Mouse (Mus musculus) stomach, embryonic 16.5 days (tissue): ENCODE results near the gene Prss42. TPM values are rescaled to one million over a fixed set of nuclear protein-coding genes. Genes with fewer than 3 reads are reported as not detected.

Source experiments
- ATAC-seq: fragments of 200-750 bp; cut with Nextera tagmentation; 2 replicates; pipeline ENCODE4 v1.8.0; 2017; ENCODE audit warnings: moderate number of reproducible peaks, moderate TSS enrichment; ENCODE audit not compliant: insufficient read depth, low FRiP score
- H3K27ac ChIP-seq: fragments of 300-500 bp; sonication (generic); 2 replicates; pipeline ENCODE4 v1.5.1; 2014; ENCODE audit warnings: low read length
- H3K27me3 ChIP-seq: fragments of 300-500 bp; sonication (generic); 2 replicates; pipeline ENCODE4 v1.6.1; 2014; ENCODE audit warnings: low read length, control low read depth, mixed read lengths; ENCODE audit not compliant: control insufficient read depth, insufficient read depth
- H3K36me3 ChIP-seq: fragments of 300-500 bp; sonication (generic); 2 replicates; pipeline ENCODE4 v1.6.1; 2014; ENCODE audit warnings: low read length; ENCODE audit not compliant: control insufficient read depth, insufficient read depth
- H3K4me1 ChIP-seq: fragments of 300-500 bp; sonication (generic); 2 replicates; pipeline ENCODE4 v1.6.1; 2014; ENCODE audit warnings: low read length, control low read depth, mixed read lengths; ENCODE audit not compliant: control insufficient read depth, insufficient read depth
- H3K4me2 ChIP-seq: fragments of 300-500 bp; sonication (generic); 2 replicates; pipeline ENCODE4 v1.6.1; 2014; ENCODE audit warnings: low read depth, low read length, mixed read lengths
- H3K4me3 ChIP-seq: fragments of 300-500 bp; sonication (generic); replicated peaks from 2 replicates; pipeline ENCODE4 v1.5.1; 2014; ENCODE audit warnings: mild to moderate bottlenecking, low read length
- H3K9ac ChIP-seq: fragments of 300-500 bp; sonication (generic); 2 replicates; pipeline ENCODE4 v1.6.1; 2014; ENCODE audit warnings: low read length
- H3K9me3 ChIP-seq: fragments of 300-500 bp; sonication (generic); replicated peaks from 2 replicates; pipeline ENCODE4 v1.6.1; 2016; ENCODE audit warnings: low read length, control low read depth; ENCODE audit not compliant: control insufficient read depth
- WGBS: fragments of 180-500 bp; shearing (Covaris S2); extraction: QIAGEN DNeasy Blood & Tissue Kit; methylation state at CpG from one replicate; pipeline ENCODE4 v1.1.7; 2014; 5-methylcytosine and 5-hydroxymethylcytosine counted together
- polyA plus RNA-seq: library from polyadenylated mRNA; unstranded; fragments of >200 nt; fragmentation: Nextera tagmentation; extraction: Ambion mirVana; gene quantifications from 2 replicates; pipeline ENCODE4 v1.2.1, GENCODE M21; 2015

The Prss42 gene
- polyA plus RNA-seq, 1 experiment from 2014 or later: not detected

DNA sequence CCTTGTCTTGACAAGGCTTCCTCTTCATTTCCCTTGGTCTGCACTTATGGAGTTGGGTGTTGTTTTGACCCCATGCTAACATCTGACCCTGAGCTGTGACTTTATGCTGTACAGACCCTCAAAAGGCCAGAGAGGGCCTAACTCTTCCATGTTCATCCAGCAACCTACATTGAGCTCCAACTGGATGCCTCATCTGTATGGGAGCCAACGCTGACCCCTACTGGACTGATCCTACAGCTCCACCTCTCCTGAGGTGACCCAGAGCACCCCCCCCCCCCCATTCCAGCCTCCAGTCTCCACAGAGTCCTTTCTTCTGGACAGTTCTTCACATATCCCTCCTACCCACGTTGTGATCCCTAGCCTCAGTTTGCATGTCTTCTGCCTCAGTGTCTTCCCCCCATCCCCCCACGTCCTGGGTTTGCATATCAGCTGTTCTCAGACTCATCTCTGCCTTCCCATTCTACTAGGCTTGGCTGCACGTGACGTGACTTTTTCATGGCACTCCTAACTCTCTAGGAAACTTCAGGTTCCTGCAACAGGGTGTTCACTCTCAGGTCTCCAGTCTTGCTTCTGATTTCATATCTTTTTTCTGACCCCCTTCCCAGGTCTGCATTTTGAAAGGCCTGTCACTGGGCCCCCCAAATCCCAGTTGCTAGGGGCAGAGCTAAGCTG lies 18.6 kb upstream of the Prss42 start:
- Histone ChIP-seq H3K4me3 (no peak overlapping the region), H3K27me3 (no peaks in the 10 kb centered on the region), H3K9me3 (no peaks in the 10 kb centered on the region), H3K4me1 (peaks cover 9% of the 10 kb centered on the region; the same call in 1 of the 2 replicates), H3K9ac (no peak overlapping the region), H3K4me2 (no peak overlapping the region), H3K36me3 (no peaks in the 10 kb centered on the region), H3K27ac (no peak overlapping the region)
- WGBS: 65% methylated on average over 5 of the region's 5 CpGs
- no peak for ATAC-seq

DNA sequence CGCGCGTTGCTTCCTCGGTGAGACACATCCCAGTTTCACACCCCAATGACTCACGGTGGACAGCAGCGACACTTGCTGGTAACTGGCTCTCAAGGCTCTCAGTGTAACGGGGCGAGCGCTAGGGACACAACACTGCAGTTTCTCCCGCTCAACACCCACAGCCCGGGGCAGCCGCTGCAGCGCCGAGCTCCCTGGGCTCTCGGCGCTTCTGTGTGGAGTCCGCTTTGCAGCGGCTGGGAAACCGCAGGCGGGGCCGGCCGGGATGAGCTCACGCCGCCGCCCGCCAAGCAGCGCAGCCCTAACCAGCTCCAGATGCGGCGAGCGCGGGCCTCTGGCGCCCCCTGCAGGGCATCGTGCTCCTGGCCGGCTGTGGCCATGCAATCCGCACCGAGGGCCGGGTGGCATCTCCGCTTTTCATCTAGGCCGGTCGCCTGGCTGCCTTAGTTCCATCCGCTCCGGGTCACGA lies 16.7 kb upstream of the Prss42 start:
- Histone ChIP-seq H3K4me3 (peak overlapping the region; percentile 46), H3K9ac (peak overlapping the region; percentile 71), H3K4me2 (peak overlapping the region; percentile 84), H3K4me1 (0 out of 2 replicates have a peak, but pooled peaks cover 5% of the 10 kb centered on the region), H3K9me3 (no peaks in the 10 kb centered on the region), H3K36me3 (no peaks in the 10 kb centered on the region), H3K27me3 (no peaks in the 10 kb centered on the region), H3K27ac (peak overlapping the region; percentile 13; the same call in 1 of the 2 replicates)
- peak; percentile 92 for ATAC-seq
- 0% methylated on average over 43 of the region's 43 CpGs for WGBS

DNA sequence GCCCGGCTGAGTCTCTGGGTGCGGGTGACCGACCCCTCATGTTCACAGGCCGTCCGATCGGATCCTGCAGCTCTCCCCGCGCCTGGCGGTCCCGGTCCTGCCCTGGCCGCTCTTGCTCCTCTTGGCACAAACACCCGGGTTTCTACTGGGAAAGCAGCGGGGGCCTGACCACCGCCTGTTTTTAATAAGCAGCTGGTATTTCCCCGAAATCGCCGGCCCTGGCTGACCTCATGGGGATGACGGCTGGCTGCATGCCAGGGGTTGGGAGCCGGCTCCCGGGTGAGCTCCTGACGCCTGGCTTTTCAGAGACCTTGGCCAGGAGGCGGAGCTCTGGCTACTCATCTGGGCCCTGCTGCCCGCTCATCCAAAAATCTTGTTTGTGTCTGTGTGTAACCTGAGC lies 16.2 kb upstream of the Prss42 start:
- H3K36me3 ChIP-seq: no peaks in the 10 kb centered on the region
- H3K27ac ChIP-seq: peak overlapping the region; percentile 13; the same call in 1 of the 2 replicates
- H3K9me3 ChIP-seq: no peaks in the 10 kb centered on the region
- peak overlapping the region; percentile 46 for H3K4me3 ChIP-seq
- peak overlapping the region; percentile 84 for H3K4me2 ChIP-seq
- WGBS: 2% methylated on average over 23 of the region's 23 CpGs
- peak overlapping the region; percentile 71 for H3K9ac ChIP-seq
- H3K27me3 ChIP-seq: no peaks in the 10 kb centered on the region
- 0 out of 2 replicates have a peak, but pooled peaks cover 5% of the 10 kb centered on the region for H3K4me1 ChIP-seq
- ATAC-seq: peak; percentile 67

DNA sequence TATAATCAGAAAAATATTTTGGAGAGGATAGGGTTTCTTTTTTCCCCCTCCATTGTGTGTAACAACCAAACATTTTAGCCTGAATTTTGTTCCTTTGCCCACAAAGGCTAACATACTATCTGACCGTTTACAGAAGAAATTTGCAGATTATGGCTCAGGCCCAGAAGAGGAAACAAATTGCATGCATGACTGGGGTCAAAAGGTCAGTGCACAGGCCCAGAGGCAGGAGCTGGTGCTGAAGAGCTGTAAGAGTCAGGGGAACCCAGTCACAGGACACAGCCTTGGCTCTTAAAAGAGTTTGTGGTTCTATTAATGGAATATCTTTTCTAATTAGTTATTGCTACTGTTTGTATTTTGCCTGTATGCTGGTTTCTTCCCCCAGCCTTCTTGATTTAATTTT lies 14.4 kb upstream of the Prss42 start:
- no peaks in the 10 kb centered on the region for H3K27me3 ChIP-seq
- no peak overlapping the region for H3K9ac ChIP-seq
- no peak overlapping the region for H3K4me2 ChIP-seq
- H3K27ac ChIP-seq: no peak overlapping the region
- no peak for ATAC-seq
- no peaks in the 10 kb centered on the region for H3K9me3 ChIP-seq
- no peak overlapping the region for H3K4me3 ChIP-seq
- 0 out of 2 replicates have a peak, but pooled peaks cover 5% of the 10 kb centered on the region for H3K4me1 ChIP-seq
- H3K36me3 ChIP-seq: no peaks in the 10 kb centered on the region
- WGBS: 12% methylated on average over 1 of the region's 1 CpGs

DNA sequence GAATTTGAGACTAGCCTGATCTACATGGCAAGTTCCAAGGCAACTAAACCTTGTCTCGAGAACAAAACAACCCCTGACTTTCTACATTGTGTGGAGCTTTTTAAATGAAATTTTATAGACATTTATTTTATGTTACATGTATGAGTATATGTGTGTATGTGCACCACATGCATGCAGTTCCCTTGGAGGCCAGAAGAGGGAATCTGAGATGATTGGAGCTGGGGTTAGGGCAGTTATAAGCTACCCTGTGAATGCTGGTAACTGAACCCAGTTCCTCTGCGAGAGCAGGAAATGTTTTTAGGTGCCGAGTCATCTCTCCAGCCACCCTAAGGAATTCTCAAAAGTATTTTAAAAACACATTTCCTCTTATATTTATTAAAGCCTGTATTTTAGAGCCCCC lies 9.8 kb upstream of the Prss42 start:
- H3K27ac ChIP-seq: no peak overlapping the region
- H3K4me3 ChIP-seq: no peak overlapping the region
- H3K9ac ChIP-seq: no peak overlapping the region
- H3K36me3 ChIP-seq: no peaks in the 10 kb centered on the region
- H3K4me1 ChIP-seq: 0 out of 2 replicates have a peak, but pooled peaks cover 3% of the 10 kb centered on the region
- H3K9me3 ChIP-seq: no peaks in the 10 kb centered on the region
- no peaks in the 10 kb centered on the region for H3K27me3 ChIP-seq
- no peak overlapping the region for H3K4me2 ChIP-seq
- ATAC-seq: no peak
- WGBS: 91% methylated on average over 3 of the region's 3 CpGs

DNA sequence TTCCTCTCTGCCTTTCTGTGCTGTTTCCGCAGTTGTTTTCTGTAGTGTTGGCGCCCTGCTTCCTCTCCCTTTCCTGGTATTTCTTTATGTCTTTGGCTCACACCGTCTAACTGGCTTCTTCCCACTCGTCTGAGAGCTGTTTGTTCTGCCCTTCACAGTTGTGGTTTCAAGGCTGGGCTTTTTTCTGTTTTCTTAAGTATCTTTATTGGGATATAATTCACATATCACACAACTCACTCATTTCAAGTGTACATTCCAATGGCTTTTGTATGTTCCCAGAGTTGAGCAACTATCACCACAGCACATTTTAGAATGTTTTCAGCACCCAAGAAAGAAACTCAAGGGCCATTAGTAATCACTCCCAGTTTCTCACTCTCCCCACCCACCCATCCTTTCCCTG lies 7.5 kb upstream of the Prss42 start:
- 66% methylated on average over 4 of the region's 4 CpGs for WGBS
- Histone ChIP-seq H3K36me3 (no peaks in the 10 kb centered on the region), H3K4me2 (no peak overlapping the region), H3K27ac (no peak overlapping the region), H3K4me3 (no peak overlapping the region), H3K9me3 (no peaks in the 10 kb centered on the region), H3K4me1 (0 out of 2 replicates have a peak, but pooled peaks cover 3% of the 10 kb centered on the region), H3K27me3 (no peaks in the 10 kb centered on the region), H3K9ac (no peak overlapping the region)
- no peak for ATAC-seq

DNA sequence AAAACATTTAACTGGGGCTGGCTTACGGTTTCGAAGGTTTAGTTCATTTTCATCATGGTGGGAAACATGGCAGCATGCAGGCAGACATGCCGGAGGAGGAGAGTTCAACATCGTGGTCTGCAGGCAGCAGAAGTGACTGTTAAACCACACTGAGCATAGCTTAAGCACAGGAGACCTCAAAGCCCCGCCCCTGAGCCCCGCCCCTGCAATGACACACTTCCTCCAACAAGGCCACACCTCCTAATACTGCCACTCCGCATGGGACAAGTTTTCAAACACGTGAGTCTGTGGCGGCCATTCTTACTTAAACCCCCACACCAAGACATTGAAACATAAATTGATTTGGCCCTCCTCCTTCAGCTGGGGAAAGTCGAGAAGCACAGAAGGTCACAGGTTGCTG lies 953 bp upstream of the Prss42 start:
- no peak for ATAC-seq
- no peaks in the 10 kb centered on the region for H3K4me1 ChIP-seq
- H3K27me3 ChIP-seq: no peaks in the 10 kb centered on the region
- H3K4me2 ChIP-seq: no peak overlapping the region
- WGBS: 82% methylated on average over 10 of the region's 10 CpGs
- H3K27ac ChIP-seq: no peak overlapping the region
- H3K36me3 ChIP-seq: no peaks in the 10 kb centered on the region
- H3K9ac ChIP-seq: no peak overlapping the region
- H3K9me3 ChIP-seq: no peaks in the 10 kb centered on the region
- H3K4me3 ChIP-seq: no peak overlapping the region

DNA sequence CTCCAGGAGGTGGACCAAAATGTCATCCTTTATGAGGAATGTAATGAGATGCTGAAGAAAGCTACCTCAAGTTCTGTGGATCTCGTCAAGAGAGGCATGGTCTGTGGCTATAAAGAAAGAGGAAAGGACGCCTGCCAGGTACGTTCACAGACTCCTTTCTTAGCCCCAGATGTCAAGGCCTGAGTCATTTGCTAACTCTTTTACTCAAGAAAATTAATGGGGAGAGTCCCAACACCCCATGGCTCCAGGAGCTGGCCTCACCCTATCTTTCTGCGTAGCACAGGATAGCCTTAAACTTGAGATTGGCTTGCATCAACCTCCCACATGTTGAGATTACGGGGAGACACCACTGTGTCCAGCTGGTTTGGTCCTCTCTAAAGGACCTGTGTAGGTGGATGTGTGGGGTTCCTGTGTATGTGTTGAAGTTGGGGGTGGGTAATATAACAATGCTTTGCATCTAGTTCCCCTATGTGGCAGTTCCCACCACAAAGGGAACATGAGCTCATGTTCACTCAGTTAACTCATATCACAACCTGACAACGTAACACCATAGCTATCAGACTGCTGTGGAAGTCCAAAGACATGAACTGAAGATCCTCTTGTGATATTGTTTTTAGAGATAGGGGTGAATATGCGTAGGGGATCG lies 3.0 kb downstream of the Prss42 start:
- Histone ChIP-seq H3K4me3 (no peak overlapping the region), H3K4me1 (no peaks in the 10 kb centered on the region), H3K9ac (no peak overlapping the region), H3K9me3 (no peaks in the 10 kb centered on the region), H3K36me3 (no peaks in the 10 kb centered on the region), H3K4me2 (no peak overlapping the region), H3K27me3 (no peaks in the 10 kb centered on the region), H3K27ac (no peak overlapping the region)
- 89% methylated on average over 8 of the region's 8 CpGs for WGBS
- no peak for ATAC-seq

DNA sequence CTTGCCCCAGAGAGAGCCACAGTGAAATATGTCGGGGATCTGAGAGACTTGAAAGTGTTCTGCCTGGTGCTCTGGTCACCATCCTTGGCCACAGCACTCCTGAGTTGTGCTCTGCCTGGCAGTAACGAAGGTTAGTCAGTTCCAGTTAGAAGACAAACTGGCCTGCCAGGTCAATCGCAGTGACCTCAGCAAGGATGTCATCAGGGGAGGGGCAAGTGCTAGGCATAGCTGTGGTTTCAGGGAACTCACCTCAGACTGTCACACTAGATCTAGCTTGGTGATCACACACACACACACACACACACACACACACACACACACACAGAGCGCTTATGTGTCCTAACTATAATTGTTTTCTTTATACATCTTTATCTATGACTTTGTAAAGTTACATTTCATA lies 5.3 kb downstream of the Prss42 start:
- Histone ChIP-seq H3K27me3 (no peaks in the 10 kb centered on the region), H3K9me3 (no peaks in the 10 kb centered on the region), H3K4me3 (no peak overlapping the region), H3K27ac (no peak overlapping the region), H3K36me3 (no peaks in the 10 kb centered on the region), H3K4me1 (no peaks in the 10 kb centered on the region), H3K9ac (no peak overlapping the region), H3K4me2 (no peak overlapping the region)
- ATAC-seq: no peak
- 64% methylated on average over 4 of the region's 4 CpGs for WGBS
